Mouse (Mus musculus) induced T-regulatory cell, adult 2 months (primary cell): Measurements from ENCODE around the gene Stag1.
A peak's percentile ranks its signal among the peaks of the same experiment; 100 is the strongest.
"Not testable (repeated sequence)": the region's sequence is repeated elsewhere in the genome, so short reads cannot be mapped to it uniquely, and the experiment has no call there.

ENCODE experiments used
- DNase-seq: peaks from one replicate; pipeline ENCODE4 v3.0.0-alpha.2; 2012; ENCODE audit warnings: low read depth

Stag1 gene

DNA sequence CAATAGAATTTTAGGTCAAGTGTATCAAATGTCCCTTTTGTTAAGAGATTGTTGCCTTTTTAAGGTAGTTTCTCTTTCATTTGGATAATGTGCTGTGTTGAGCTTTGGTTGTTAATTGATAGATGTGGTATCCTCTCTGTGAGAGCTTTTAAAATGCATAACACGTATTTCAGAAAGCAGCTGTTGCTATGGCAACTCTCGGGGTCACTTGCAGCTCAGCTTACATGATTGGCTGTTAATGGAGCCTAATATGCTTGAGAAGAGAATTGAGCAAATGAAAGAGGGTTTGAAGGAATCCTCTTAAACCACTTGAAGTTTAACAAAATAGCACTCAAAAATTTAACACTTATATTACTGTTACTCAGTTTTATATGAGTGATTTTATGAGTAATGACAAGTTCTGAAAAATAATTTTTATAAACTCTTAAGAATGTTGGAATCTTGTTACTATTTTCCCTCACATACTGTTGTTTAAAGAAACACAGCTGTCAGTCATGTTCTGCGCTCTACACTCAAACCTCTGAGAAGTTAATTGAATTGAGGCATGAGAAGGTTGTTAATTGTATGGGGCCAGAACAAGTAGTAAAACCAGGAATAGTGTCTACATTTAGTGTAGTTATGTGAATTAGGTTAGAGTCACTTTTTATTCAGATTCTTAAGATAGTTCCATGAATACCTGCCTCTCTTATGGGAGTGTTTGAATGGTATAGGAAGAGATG is 88.3 kb downstream of the Stag1 start:
- DNase-seq: peak; percentile 46

DNA sequence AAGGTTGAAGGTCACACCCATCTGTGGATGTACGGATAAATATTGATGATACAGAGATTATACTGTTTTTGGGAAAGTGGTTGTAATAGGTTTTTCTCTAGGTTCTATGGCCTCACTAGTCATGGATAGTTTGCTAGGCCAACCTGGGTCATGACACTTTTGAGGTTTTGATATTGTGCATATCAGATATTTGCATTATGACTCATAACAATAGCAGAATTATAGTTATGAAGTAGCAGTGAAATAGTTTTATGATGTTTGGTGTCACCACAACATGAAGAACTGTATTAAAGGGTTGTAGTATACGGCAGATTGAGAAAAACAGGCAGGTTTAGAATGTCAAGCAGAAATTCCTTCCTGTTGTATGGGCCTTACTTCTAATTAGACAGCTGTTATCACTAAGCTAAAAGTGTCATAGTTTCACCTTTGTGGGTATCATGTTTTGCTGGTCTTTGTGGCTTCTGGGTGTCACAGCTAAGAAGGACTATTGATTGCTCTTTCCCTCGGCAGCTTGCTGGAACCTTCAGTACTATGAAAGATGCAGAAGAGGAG is 92.2 kb downstream of the Stag1 start:
- DNase-seq: peak; percentile 64

GRCm38 (mm10) chr9:100692239-100692638 is 94.6 kb downstream of the Stag1 start:
- no peak for DNase-seq

- DNase-seq: no peak
These were observed 98.9 kb downstream of the Stag1 start for GRCm38 (mm10) chr9:100696537-100696936.

DNA sequence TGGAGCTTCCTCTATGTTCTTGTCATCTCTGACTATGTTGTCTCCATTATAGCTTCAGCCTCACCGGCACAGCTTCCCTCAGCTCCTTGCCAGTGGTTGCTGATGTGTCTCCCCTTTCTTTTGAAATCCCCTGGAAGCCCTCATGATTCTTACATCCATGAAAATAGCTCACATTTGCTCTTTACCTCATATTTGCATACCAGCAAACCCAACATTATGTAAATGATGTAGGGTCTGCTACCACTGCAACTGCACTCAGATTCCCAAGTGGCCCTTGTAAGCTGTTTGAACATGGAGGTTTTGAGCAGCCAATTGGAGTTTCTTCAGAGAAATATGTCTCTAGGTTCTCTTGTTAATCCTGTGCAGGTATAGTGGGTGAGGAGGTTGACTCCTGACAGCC is 110.0 kb downstream of the Stag1 start:
- DNase-seq: no peak

DNA sequence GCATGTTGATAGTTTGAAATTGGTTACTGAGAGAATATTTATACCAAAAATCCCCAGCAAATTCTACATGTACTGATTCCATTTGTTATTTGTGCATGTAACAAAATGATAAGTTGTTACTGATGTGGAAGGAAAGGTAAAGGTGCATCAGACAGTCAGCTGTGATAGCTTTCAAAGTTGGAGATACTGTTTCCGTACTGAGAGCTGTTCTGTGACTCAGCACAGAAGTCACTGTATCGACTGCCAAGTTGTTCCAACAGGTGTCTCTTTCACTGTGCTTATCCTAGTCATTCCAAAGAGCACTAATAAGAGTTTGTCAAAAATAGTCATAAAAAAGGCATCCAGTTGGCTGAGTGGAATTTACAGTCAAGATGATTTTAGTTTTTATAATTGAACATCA is 114.1 kb downstream of the Stag1 start:
- DNase-seq: no peak

DNA sequence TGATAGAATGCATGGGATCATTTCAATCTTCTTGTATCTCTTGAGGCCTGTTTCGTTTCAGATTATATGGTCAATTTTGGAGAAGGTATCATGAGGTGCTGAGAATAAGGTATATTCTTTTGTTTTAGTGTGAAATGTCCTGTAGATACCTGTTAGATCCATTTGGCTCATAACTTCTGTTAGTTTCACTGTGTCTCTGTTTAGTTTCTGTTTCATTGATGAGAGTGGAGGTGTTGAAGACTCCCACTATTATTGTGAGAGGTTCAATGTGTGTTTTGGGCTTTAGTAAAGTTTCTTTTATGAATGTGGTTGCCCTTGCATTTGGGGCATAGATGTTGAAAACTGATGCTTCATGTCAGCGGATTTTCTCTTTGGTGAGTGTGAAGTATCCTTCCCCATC is 127.2 kb downstream of the Stag1 start:
- peak; percentile 40 for DNase-seq

DNA sequence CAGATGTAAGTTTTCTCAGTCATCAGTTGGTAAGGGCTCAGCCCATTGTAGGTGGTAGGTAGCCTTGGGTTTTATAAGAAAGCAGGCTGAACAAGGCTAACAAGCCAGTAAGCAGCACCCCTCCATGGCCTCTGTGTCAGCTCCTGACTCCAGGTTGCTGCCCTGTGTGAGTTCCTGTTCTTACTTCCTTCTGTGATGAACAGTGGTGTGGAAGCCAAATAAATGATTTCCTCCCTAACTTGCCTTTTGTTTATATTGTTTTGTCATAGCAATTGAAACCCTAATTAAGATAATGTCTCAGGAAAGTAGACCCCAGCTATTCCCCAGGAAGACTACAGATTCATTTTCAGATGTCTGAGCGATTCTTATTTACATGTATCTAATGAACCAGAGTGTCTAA is 134.2 kb downstream of the Stag1 start:
- DNase-seq: no peak

DNA sequence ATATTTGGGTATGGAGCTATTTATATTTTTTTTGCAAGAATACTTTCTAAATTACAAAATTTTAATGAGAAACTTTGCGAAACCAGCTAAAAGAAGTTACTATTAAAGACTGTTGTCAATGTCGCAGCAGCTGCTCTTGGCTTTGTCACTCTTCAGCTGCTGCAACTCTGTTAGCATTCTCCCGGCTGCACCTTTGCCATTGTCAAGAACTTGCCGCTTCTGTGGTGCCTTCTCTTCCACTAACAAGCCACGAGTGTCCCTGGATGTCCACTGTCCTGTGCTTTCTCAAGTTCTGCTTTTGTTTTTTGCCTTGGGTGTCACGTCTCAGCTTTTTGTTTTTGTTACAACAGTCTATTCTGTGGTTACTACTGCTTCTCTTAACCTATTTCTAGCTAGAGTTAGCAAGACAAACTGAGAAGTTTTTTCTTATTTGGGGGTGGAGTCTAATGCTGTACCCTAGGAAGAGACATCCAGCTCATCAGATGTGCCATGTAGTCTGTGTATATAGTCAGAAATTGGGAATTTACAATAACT is 136.4 kb downstream of the Stag1 start:
- no peak for DNase-seq

GRCm38 (mm10) chr9:100735993-100736645 is 138.5 kb downstream of the Stag1 start:
- DNase-seq: no peak

DNA sequence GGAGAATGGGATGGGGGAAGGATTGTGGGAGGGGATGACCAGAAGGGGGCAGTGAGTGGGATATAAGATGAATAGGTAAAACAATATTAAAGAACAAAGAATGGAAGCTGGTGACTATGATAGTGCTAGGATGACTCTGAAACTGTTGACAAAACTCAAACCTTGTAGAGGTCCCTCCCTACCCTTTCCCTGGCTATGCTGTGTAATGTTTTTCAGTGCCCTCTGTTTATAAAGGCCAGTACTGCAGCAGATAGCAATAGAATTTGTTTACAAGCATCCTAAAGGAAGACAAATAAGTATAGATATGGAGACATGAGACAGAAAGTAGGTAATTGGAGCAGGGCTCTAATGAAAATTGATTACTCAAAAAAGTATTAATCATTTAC is 139.0 kb downstream of the Stag1 start:
- no peak for DNase-seq

DNA sequence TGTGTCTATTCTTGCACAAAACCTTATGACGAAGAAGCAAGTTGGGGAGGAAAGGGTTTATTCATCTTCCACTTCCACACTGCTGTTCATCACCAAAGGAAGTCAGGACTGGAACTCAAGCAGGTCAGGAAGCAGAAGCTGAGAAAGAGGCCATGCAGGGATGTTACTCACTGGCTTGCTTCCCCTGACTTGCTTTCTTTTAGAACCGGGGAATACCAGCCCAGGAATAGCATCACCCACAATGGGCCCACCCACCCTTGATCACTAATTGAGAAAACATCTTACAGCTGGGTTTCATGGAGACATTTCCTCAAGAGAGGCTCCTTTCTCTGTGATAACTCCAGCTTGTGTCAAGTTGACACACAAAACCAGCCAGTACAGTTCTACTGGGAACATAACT is 179.6 kb downstream of the Stag1 start:
- DNase-seq: not testable (repeated sequence)

DNA sequence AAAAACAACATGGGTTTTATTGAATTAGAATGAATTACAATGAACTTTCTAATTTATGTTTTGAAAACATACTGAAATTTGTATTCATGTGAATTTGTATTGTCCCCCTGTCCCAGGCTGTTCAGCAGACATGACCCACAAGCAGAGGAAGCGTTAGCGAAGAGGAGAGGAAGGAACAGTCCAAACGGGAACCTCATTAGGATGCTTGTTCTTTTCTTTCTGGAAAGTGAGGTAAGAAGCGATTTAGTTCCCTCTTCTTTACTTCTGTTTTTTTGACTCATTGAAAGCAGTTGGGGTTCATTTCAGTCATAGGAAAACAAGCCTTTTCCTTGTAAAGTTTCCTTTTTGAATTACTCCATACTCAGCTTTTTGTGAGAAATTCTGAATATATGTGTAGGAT is 268.4 kb downstream of the Stag1 start:
- no peak for DNase-seq

- no peak for DNase-seq
These were observed 272.0 kb downstream of the Stag1 start for GRCm38 (mm10) chr9:100869635-100870034.

DNA sequence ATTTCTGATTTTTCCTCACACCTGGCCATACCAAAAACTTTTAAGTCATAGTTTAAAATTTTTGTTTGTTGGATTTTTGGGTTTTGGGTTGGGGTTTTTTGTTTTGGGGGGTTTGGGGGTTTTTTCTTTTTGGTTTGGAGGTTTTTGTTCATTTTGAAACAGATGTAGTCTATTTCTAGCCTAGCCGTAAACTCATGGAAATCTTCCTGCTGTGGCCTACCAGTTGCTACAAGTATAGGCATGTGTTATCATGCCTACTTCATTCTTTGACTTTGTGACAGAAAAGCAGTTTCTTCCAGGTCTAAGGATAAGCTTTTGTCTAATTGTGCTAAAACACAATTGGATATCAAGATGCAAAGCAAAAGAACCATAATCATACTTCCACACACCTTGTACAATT is 298.5 kb downstream of the Stag1 start:
- no peak for DNase-seq

GRCm38 (mm10) chr9:100898042-100898441 is 300.4 kb downstream of the Stag1 start:
- DNase-seq: no peak

DNA sequence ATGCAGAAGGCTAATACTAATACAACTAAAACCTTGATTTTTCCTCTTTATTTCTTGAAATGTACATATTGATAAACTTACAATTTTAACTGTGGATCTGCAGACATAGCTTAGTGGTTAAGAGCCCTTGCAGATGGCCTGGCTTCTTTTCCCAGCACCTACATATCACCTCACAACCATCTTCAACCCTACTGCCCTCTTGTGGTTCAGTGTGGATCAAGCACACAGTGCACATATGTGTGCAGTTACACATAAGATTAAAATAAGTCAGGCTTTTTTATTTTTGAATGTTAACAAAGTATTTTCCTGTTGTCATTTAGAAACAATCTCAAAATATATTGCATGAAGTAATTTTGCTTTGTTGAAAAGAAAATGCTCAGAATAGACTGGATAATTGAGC is 312.8 kb downstream of the Stag1 start:
- DNase-seq: peak; percentile 66

GRCm38 (mm10) chr9:100917111-100917510 is 319.5 kb downstream of the Stag1 start:
- peak; percentile 78 for DNase-seq

- DNase-seq: no peak
These were observed 329.0 kb downstream of the Stag1 start for GRCm38 (mm10) chr9:100926629-100927028.

GRCm38 (mm10) chr9:100942042-100942441 is 344.4 kb downstream of the Stag1 start:
- DNase-seq: no peak

- no peak for DNase-seq
These were observed 347.2 kb downstream of the Stag1 start for GRCm38 (mm10) chr9:100944677-100945365.

DNA sequence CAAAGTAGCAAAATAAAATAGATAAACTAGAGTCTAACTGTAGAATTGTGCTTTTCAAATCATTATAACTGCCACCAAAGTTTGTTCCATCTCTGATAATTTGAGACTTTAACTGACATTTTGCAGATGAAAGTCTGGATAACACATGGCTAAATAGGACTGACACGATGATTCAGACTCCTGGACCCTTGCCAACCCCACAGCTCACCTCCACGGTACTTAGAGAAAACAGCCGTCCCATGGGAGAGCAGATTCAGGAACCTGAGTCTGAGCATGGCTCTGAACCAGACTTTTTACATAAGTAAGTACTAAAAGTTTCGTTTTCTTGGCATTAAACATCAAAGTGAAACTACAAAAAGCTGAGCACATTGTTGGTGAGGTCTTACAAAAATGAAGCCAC is 353.9 kb downstream of the Stag1 start:
- DNase-seq: no peak
